Mouse (Mus musculus) CD8-positive naive resting alpha-beta T cell, adult 2 months (primary cell): ENCODE data around the gene Apopt1.

ENCODE experiments used
- DNase-seq, 2 experiments: peaks; one replicate each; pipeline ENCODE4 v3.0.0; 2022; ENCODE audit warnings: low read depth in 2 of 2, low spot score in 2 of 2

Apopt1 gene

DNA sequence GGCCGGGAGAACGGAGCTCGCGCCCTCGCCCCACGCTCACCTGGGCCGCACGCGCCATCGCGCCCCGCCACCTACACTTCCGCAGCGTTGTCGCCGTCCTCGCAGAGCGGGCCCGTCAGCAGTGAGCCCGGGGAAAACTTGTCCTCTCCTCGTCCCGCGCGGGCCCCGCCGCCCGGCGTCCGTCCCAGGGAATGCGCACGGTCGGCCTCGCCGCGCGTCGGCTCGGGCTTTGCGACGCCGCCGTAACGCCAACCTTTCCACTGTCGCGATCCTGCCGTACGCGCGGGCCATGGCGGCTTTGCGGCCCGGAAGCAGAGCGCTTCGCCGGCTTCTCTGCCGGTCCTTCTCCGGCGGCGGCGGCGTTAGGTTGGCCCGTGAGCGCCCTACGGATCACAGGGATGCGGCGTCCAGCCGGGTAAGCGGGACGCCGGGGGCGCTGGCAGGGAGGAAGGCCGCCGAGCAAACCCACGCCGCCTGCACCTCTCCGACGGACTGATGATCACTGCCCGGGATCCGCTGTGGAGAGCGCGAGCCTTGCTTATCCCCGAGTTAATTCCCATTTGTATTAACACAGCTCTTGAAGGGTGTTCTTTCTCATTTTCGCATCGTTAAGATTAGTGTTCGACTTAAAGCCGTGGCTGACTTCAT is at the start of gene Apopt1, which contains the start of gene Bag5:
TSS of gene Apopt1 (plus strand) at position 258 of the 648 bp plus-strand sequence.
TSS of gene Bag5 (minus strand) at position 254 of the 648 bp plus-strand sequence.
- peak; percentile 84 to 89 for DNase-seq

DNA sequence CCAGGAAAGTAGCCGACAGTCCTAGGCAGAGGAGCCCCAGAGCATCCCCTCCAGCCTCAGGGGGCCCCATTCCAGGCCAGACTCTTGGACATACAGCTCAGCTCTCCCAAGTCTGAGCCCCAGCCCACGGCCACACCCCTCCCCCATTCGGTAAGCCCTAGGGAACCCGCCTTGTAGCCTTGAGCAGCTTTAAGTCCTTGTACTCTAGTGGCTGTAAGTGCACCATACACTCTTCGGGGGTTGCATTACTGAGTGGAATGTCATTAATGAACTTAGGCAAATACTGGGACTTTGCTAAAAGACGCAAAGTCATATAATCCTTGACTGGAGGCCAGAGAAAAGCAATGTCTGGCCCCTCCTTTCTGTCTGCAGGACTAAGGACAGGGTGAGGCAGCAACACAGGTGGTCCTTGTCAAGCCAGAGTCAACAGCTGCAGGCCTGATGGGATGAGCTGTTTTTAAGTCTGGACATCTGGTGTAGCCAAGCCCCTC is 48.9 kb upstream of the Apopt1 start:
- DNase-seq = no peak

DNA sequence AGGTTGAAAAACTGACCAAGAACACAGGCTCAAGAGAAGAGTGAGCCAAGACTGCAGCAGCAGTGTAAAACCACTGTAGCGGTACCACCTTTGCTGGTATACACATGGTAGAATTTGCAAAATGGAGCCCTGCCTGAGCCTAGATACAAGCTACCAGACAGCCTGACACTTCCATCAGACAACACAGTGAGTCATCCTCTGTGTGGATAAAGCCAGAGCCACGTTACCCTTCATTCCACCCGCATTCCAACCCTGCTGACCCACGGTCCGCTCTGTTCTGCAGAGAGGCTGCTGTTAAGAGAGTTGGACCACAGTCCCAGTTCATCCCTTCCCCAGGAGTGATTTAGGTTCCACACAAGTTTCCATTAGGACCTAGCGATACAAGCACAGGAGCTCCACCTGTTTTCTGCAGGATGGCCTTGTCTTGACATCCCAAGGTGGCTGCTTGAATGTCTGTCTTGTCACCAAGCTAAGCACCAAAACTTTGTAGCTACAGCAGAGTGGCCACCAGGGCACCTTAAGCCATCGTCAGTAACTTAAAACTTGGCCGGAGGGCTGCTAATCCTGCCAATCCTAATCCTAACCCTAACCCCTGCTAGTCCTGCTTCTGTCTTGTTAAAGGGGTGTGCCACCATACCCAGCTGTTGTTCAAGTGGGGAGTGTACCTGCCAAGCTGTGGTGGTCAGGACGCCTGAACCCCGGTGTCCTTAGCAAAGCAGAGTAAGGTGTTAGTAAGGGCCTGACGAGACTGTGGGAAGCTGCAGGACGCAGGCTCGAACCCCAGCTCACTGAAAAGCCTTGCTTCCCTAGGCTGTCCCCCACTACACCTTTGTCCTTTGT is 47.8 kb upstream of the Apopt1 start:
- DNase-seq = no peak

GRCm38 (mm10) chr12:111666380-111666779 is 46.7 kb upstream of the Apopt1 start:
- DNase-seq = no peak

- DNase-seq = no peak
Observed at GRCm38 (mm10) chr12:111667421-111667820, 45.6 kb upstream of the Apopt1 start.

DNA sequence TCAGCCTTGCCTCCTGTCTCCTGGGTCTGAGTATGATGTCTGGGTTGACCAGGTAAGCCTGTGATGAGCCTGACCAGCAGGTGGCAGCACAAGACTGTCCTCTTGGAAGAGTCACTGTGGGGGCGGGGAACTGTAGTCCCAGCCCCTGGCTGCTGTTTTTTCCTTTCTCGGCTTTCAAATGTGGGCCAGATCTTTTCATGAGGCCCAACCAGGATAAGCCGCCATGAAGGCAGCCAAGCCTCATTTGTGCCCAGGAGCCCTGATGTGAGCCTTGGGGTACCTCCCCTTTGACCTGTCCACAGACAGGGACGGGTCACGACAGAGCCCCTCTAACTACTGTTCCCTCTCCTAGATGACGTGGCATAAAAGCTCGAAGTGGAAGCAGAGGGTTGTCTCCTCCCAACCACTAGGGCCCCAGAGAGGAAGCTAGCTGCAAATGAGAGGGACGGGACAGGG is 44.6 kb upstream of the Apopt1 start:
- DNase-seq = peak; percentile 90 to 96

- DNase-seq = no peak
Observed at GRCm38 (mm10) chr12:111669000-111669788, 43.9 kb upstream of the Apopt1 start.

DNA sequence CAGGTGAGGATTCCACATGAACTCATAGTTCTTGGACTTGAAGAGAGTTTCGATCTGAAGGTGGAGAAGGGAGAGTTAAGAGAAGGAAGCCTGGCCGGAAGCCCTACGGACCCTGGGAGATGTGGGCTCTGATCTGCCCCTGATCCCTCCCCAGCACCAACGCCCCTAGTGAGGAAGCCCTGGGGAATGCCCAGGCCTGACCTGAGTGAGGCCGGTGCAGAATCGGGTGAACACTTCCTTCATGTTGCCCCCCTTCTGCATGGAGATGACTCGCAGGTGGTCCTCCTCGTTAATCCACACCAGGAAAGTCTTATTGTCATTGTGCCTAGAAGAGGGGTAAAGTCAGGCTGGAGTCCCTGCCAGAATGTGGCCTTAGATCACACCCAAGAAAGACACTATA is 43.1 kb upstream of the Apopt1 start:
- no peak for DNase-seq

- no peak for DNase-seq
Observed at GRCm38 (mm10) chr12:111670371-111670971, 42.6 kb upstream of the Apopt1 start.

- no peak for DNase-seq
Observed at GRCm38 (mm10) chr12:111670976-111671375, 42.1 kb upstream of the Apopt1 start.

- peak; percentile 48 to 56 for DNase-seq
Observed at GRCm38 (mm10) chr12:111671431-111671902, 41.6 kb upstream of the Apopt1 start.

GRCm38 (mm10) chr12:111672176-111672575 is 40.9 kb upstream of the Apopt1 start, which contains the start of gene Ckb:
Gene Ckb (minus strand): TSS chr12:111672338.
- DNase-seq = no peak

- DNase-seq = no peak
Observed at GRCm38 (mm10) chr12:111672581-111672980, 40.5 kb upstream of the Apopt1 start.

GRCm38 (mm10) chr12:111674850-111675486 is 38.1 kb upstream of the Apopt1 start:
- DNase-seq = no peak

- DNase-seq = no peak
Observed at GRCm38 (mm10) chr12:111675797-111676580, 37.1 kb upstream of the Apopt1 start.

- no peak for DNase-seq
Observed at GRCm38 (mm10) chr12:111677421-111677820, 35.6 kb upstream of the Apopt1 start.

DNA sequence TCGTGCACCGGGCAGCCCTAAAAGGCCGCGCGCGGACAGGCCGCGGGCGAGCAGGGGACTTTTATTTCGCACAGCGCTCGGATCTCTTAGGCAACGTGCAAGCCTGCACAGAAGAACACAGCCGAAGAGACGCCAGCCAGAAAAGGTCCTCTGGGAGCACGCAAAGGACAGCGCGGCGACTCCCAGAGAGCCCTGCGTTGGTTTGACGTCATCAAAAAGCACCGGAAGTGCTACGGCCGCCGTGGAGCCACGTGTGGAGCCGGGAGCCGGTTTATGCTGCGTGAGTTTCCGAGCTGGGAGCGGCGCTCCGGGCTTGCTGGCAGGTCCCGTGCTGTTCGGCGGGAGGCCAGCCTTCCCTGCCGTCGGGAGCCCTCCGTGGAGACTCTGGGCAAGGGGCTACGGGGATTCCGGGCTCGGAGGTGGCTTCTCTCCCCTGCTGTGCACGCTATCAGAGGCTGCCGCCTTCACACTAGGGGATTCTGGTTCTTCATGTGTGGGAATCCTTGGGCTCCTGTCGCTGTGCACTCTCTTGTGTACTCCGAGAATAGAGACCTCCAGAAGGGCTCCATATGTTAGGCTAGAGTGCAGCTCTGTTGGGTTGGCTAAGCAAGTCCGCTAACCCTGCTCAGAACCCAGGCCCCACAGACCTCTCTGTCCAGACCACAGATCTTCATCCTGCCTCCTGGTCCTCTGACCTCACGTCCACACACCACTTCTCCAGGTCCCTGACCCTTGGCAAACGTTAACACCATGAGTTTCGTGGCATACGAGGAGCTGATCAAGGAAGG is 35.0 kb upstream of the Apopt1 start, which contains the start of gene Trmt61a:
TSS of gene Trmt61a (plus strand) at position 224 of the 788 bp plus-strand sequence.
- peak; percentile 80 to 84 for DNase-seq

- DNase-seq = no peak
Observed at GRCm38 (mm10) chr12:111678670-111678933, 34.5 kb upstream of the Apopt1 start.

DNA sequence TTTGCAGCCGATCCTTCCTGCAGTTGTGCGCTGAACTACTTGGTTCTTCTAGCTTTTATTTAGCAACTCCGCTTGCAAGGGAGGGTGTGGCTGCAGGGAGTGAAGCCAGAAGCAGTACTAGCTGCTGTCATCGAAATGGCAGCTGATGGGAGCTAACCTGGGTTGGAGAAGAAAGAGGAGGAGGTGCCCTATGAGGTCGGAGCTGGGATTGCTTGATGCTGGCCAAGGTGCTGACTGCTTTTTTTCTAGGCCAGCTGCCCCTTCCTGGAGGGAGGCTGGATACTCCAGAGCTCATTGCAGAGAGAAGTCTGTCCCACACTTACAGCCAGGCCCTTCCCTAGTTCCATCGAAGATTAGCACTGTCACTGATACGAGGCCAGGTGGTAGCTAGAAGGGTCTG is 34.1 kb upstream of the Apopt1 start:
- DNase-seq = no peak
